Mouse (Mus musculus) brain, embryonic 14.5 days (tissue): ENCODE measurements at regions not wholly inside any gene's neighbourhood (a gene's known extent, or its start where the extent isn't known, plus 50 kb on each side); places are given as distances from the start of the nearest gene placed in this dataset.

Experiments used
- CTCF ChIP-seq: fragments of 200-500 bp; IDR thresholded peaks from 2 replicates; pipeline ENCODE4 v1.5.1; 2012; ENCODE audit warnings: inconsistent platforms, mild to moderate bottlenecking, moderate library complexity, borderline replicate concordance; ENCODE audit not compliant: insufficient read depth, insufficient read length; ENCODE audit errors: extremely low read depth
- POLR2A ChIP-seq: fragments of 200-500 bp; IDR thresholded peaks from 2 replicates; pipeline ENCODE4 v1.6.1; 2012; ENCODE audit warnings: mild to moderate bottlenecking, inconsistent platforms, borderline replicate concordance; ENCODE audit not compliant: poor library complexity, insufficient read depth, insufficient read length, severe bottlenecking; ENCODE audit errors: extremely low read depth

DNA sequence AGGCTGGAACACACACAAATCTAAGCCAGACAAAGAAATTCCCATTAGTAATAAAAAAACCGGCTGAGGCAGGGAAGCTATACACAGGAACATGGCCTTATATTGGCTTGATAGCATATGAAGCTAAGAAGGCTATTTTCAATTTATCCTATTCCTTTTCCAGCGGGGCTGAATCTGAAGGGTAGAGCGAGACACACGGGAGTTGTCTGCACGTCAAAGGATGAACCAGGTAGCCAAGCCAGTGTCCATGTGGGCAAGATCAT is 61.6 kb upstream of the Csrp2 start:
- TF ChIP-seq POLR2A (no peak), CTCF (no peak)
